Mouse (Mus musculus): Measurements from ENCODE around the gene Pard3b. TPM values are rescaled to one million over a fixed set of nuclear protein-coding genes. Genes with fewer than 3 reads are reported as not detected.

The Pard3b gene
- polyA plus RNA-seq, 1 experiment from 2014 or later: 11.4 TPM

- H3K4me1 ChIP-seq (ENCODE audit: control insufficient read depth, insufficient read depth, low read length): no peaks in the 10 kb centered on the region
- no peak for ATAC-seq (replicated peaks; ENCODE audit: extremely low read depth, insufficient read depth, low FRiP score)
- no peaks in the 10 kb centered on the region for H3K36me3 ChIP-seq (ENCODE audit: control insufficient read depth, insufficient read depth)
- H3K9me3 ChIP-seq (replicated peaks; ENCODE audit: control insufficient read depth, low read length): no peaks in the 10 kb centered on the region
- no peak overlapping the region for H3K4me3 ChIP-seq (ENCODE audit: low read length)
- H3K27ac ChIP-seq (ENCODE audit: low read length): no peak overlapping the region
- H3K4me2 ChIP-seq (ENCODE audit: low read depth, low read length): no peak overlapping the region
- 39% methylated on average over 6 of the region's 6 CpGs for WGBS
- H3K9ac ChIP-seq (ENCODE audit: low read length): no peak overlapping the region
- no peaks in the 10 kb centered on the region for H3K27me3 ChIP-seq (ENCODE audit: control insufficient read depth, insufficient read depth, low read length)
These were observed 670.8 kb downstream of the Pard3b start for GRCm38 (mm10) chr1:62309376-62309775.

GRCm38 (mm10) chr1:62325237-62325636, 686.6 kb downstream of the Pard3b start:
- H3K4me2 ChIP-seq (ENCODE audit: low read depth, low read length): no peak overlapping the region
- H3K9me3 ChIP-seq (replicated peaks; ENCODE audit: control insufficient read depth, low read length): no peaks in the 10 kb centered on the region
- no peaks in the 10 kb centered on the region for H3K27me3 ChIP-seq (ENCODE audit: control insufficient read depth, insufficient read depth, low read length)
- H3K4me1 ChIP-seq (ENCODE audit: control insufficient read depth, insufficient read depth, low read length): 0 out of 2 replicates have a peak, but pooled peaks cover 4% of the 10 kb centered on the region
- ATAC-seq (replicated peaks; ENCODE audit: extremely low read depth, insufficient read depth, low FRiP score): no peak
- no peak overlapping the region for H3K9ac ChIP-seq (ENCODE audit: low read length)
- no peaks in the 10 kb centered on the region for H3K36me3 ChIP-seq (ENCODE audit: control insufficient read depth, insufficient read depth)
- 65% methylated on average over 5 of the region's 5 CpGs for WGBS
- no peak overlapping the region for H3K27ac ChIP-seq (ENCODE audit: low read length)
- H3K4me3 ChIP-seq (ENCODE audit: low read length): no peak overlapping the region

- no peak for ATAC-seq (replicated peaks; ENCODE audit: extremely low read depth, insufficient read depth, low FRiP score)
- Histone ChIP-seq H3K4me1 (ENCODE audit: control insufficient read depth, insufficient read depth, low read length) (0 out of 2 replicates have a peak, but pooled peaks cover 4% of the 10 kb centered on the region), H3K27me3 (ENCODE audit: control insufficient read depth, insufficient read depth, low read length) (no peaks in the 10 kb centered on the region), H3K27ac (ENCODE audit: low read length) (no peak overlapping the region), H3K9me3 (replicated peaks; ENCODE audit: control insufficient read depth, low read length) (no peaks in the 10 kb centered on the region), H3K4me2 (ENCODE audit: low read depth, low read length) (no peak overlapping the region), H3K4me3 (ENCODE audit: low read length) (no peak overlapping the region), H3K9ac (ENCODE audit: low read length) (no peak overlapping the region), H3K36me3 (ENCODE audit: control insufficient read depth, insufficient read depth) (no peaks in the 10 kb centered on the region)
- WGBS: 84% methylated on average over 5 of the region's 5 CpGs
These were observed 689.1 kb downstream of the Pard3b start for GRCm38 (mm10) chr1:62327743-62328142.

GRCm38 (mm10) chr1:62328808-62329207, 690.2 kb downstream of the Pard3b start:
- no peak for ATAC-seq (replicated peaks; ENCODE audit: extremely low read depth, insufficient read depth, low FRiP score)
- H3K27ac ChIP-seq (ENCODE audit: low read length): no peak overlapping the region

GRCm38 (mm10) chr1:62333016-62333415, 694.4 kb downstream of the Pard3b start:
- no peak for ATAC-seq (replicated peaks; ENCODE audit: extremely low read depth, insufficient read depth, low FRiP score)
- Histone ChIP-seq H3K9me3 (replicated peaks; ENCODE audit: control insufficient read depth, low read length) (no peaks in the 10 kb centered on the region), H3K27me3 (ENCODE audit: control insufficient read depth, insufficient read depth, low read length) (no peaks in the 10 kb centered on the region), H3K4me2 (ENCODE audit: low read depth, low read length) (no peak overlapping the region), H3K36me3 (ENCODE audit: control insufficient read depth, insufficient read depth) (no peaks in the 10 kb centered on the region), H3K27ac (ENCODE audit: low read length) (no peak overlapping the region), H3K4me1 (ENCODE audit: control insufficient read depth, insufficient read depth, low read length) (peaks cover 6% of the 10 kb centered on the region; the same call in 1 of the 2 replicates), H3K4me3 (ENCODE audit: low read length) (no peak overlapping the region), H3K9ac (ENCODE audit: low read length) (no peak overlapping the region)
- WGBS: 29% methylated on average over 2 of the region's 2 CpGs

More at GRCm38 (mm10) chr1:62328808-62329207, 690.2 kb downstream of the Pard3b start:
- H3K36me3 ChIP-seq (ENCODE audit: control insufficient read depth, insufficient read depth): no peaks in the 10 kb centered on the region
- 28% methylated on average over 3 of the region's 3 CpGs for WGBS
- no peaks in the 10 kb centered on the region for H3K27me3 ChIP-seq (ENCODE audit: control insufficient read depth, insufficient read depth, low read length)
- H3K4me1 ChIP-seq (ENCODE audit: control insufficient read depth, insufficient read depth, low read length): 0 out of 2 replicates have a peak, but pooled peaks cover 4% of the 10 kb centered on the region
- H3K4me3 ChIP-seq (ENCODE audit: low read length): no peak overlapping the region
- H3K4me2 ChIP-seq (ENCODE audit: low read depth, low read length): no peak overlapping the region
- no peak overlapping the region for H3K9ac ChIP-seq (ENCODE audit: low read length)
- H3K9me3 ChIP-seq (replicated peaks; ENCODE audit: control insufficient read depth, low read length): no peaks in the 10 kb centered on the region

GRCm38 (mm10) chr1:62334196-62334595, 695.6 kb downstream of the Pard3b start:
- no peak overlapping the region for H3K27ac ChIP-seq (ENCODE audit: low read length)
- no peak for ATAC-seq (replicated peaks; ENCODE audit: extremely low read depth, insufficient read depth, low FRiP score)
- H3K9ac ChIP-seq (ENCODE audit: low read length): no peak overlapping the region
- H3K4me3 ChIP-seq (ENCODE audit: low read length): no peak overlapping the region
- 78% methylated on average over 5 of the region's 5 CpGs for WGBS
- H3K4me2 ChIP-seq (ENCODE audit: low read depth, low read length): no peak overlapping the region
- H3K36me3 ChIP-seq (ENCODE audit: control insufficient read depth, insufficient read depth): no peaks in the 10 kb centered on the region
- no peaks in the 10 kb centered on the region for H3K27me3 ChIP-seq (ENCODE audit: control insufficient read depth, insufficient read depth, low read length)
- peaks cover 2% of the 10 kb centered on the region; the same call in 1 of the 2 replicates for H3K4me1 ChIP-seq (ENCODE audit: control insufficient read depth, insufficient read depth, low read length)
- H3K9me3 ChIP-seq (replicated peaks; ENCODE audit: control insufficient read depth, low read length): no peaks in the 10 kb centered on the region

GRCm38 (mm10) chr1:62340261-62340660, 701.6 kb downstream of the Pard3b start:
- no peaks in the 10 kb centered on the region for H3K36me3 ChIP-seq (ENCODE audit: control insufficient read depth, insufficient read depth)
- ATAC-seq (replicated peaks; ENCODE audit: extremely low read depth, insufficient read depth, low FRiP score): no peak
- no peaks in the 10 kb centered on the region for H3K27me3 ChIP-seq (ENCODE audit: control insufficient read depth, insufficient read depth, low read length)
- no peak overlapping the region for H3K9ac ChIP-seq (ENCODE audit: low read length)
- H3K4me2 ChIP-seq (ENCODE audit: low read depth, low read length): no peak overlapping the region
- no peaks in the 10 kb centered on the region for H3K9me3 ChIP-seq (replicated peaks; ENCODE audit: control insufficient read depth, low read length)
- 67% methylated on average over 1 of the region's 1 CpGs for WGBS
- H3K27ac ChIP-seq (ENCODE audit: low read length): no peak overlapping the region
- no peaks in the 10 kb centered on the region for H3K4me1 ChIP-seq (ENCODE audit: control insufficient read depth, insufficient read depth, low read length)
- no peak overlapping the region for H3K4me3 ChIP-seq (ENCODE audit: low read length)

GRCm38 (mm10) chr1:62344286-62344685, 705.7 kb downstream of the Pard3b start:
- Histone ChIP-seq H3K4me1 (ENCODE audit: control insufficient read depth, insufficient read depth, low read length) (peaks cover 6% of the 10 kb centered on the region), H3K27ac (ENCODE audit: low read length) (no peak overlapping the region), H3K9ac (ENCODE audit: low read length) (no peak overlapping the region), H3K27me3 (ENCODE audit: control insufficient read depth, insufficient read depth, low read length) (no peaks in the 10 kb centered on the region), H3K36me3 (ENCODE audit: control insufficient read depth, insufficient read depth) (no peaks in the 10 kb centered on the region; the same call in 1 of the 2 replicates), H3K4me3 (ENCODE audit: low read length) (no peak overlapping the region), H3K9me3 (replicated peaks; ENCODE audit: control insufficient read depth, low read length) (no peaks in the 10 kb centered on the region), H3K4me2 (ENCODE audit: low read depth, low read length) (no peak overlapping the region)
- WGBS: 92% methylated on average over 4 of the region's 4 CpGs
- ATAC-seq (replicated peaks; ENCODE audit: extremely low read depth, insufficient read depth, low FRiP score): no peak

GRCm38 (mm10) chr1:62348371-62348770, 709.7 kb downstream of the Pard3b start:
- H3K36me3 ChIP-seq (ENCODE audit: control insufficient read depth, insufficient read depth): no peaks in the 10 kb centered on the region; the same call in 1 of the 2 replicates
- H3K27me3 ChIP-seq (ENCODE audit: control insufficient read depth, insufficient read depth, low read length): no peaks in the 10 kb centered on the region
- peaks cover 6% of the 10 kb centered on the region for H3K4me1 ChIP-seq (ENCODE audit: control insufficient read depth, insufficient read depth, low read length)
- H3K4me3 ChIP-seq (ENCODE audit: low read length): no peak overlapping the region
- no peak overlapping the region for H3K4me2 ChIP-seq (ENCODE audit: low read depth, low read length)
- no peak for ATAC-seq (replicated peaks; ENCODE audit: extremely low read depth, insufficient read depth, low FRiP score)
- no peaks in the 10 kb centered on the region for H3K9me3 ChIP-seq (replicated peaks; ENCODE audit: control insufficient read depth, low read length)
- H3K27ac ChIP-seq (ENCODE audit: low read length): no peak overlapping the region; the same call in 1 of the 2 replicates
- H3K9ac ChIP-seq (ENCODE audit: low read length): no peak overlapping the region
- 63% methylated on average over 4 of the region's 4 CpGs for WGBS

Data from heart, embryonic 16.5 days (tissue).